Mouse (Mus musculus) CH12.LX (cell line): ENCODE data around the gene Cmbl.
"Not testable (repeated sequence)": the region's sequence is repeated elsewhere in the genome, so short reads cannot be mapped to it uniquely, and the experiment has no call there.

Experiments used
- EP300 ChIP-seq: IDR thresholded peaks from 2 replicates; pipeline ENCODE4 v1.6.1; 2011; ENCODE audit warnings: low read length, improper control_type of control experiment
- HCFC1 ChIP-seq: IDR thresholded peaks from 2 replicates; pipeline ENCODE4 v1.6.1; 2012; ENCODE audit warnings: low read depth, mild to moderate bottlenecking, inconsistent platforms, low read length, improper control_type of control experiment
- MEF2A ChIP-seq: IDR thresholded peaks from 2 replicates; pipeline ENCODE4 v1.6.1; 2014; ENCODE audit warnings: low read depth, mild to moderate bottlenecking, inconsistent platforms, low read length, improper control_type of control experiment, borderline replicate concordance
- POLR2A ChIP-seq: IDR thresholded peaks from 2 replicates; pipeline ENCODE4 v1.6.1; 2011; ENCODE audit warnings: low read depth, mild to moderate bottlenecking, improper control_type of control experiment, low read length

- TF ChIP-seq HCFC1, MEF2A, EP300, POLR2A: not testable (repeated sequence)
Observed at GRCm38 (mm10) chr15:31581086-31581485, 15.9 kb downstream of the Cmbl start.
